Mouse (Mus musculus): Measurements from ENCODE around the gene Uck2.

DNA sequence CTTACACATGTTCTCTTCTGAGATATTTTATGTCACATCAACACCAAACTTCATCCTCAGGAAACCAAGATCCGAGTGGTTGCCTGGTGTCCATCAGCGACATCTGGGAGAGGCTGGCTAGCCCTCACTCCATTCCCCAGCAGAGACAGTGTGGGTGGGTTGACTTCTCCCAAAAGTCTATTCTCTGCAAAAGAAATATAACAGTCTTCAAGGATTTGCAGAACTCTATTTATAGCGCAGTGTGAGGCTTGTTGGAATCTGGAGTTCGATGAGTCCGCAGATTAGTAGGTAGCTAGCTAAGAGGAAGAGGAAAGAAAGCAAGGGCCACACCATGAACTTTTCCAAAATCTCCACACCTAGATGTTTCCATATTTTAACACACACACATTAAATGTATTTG is 2.0 kb upstream of the Uck2 start:
- no peak for TF ChIP-seq EP300 (IDR thresholded peaks at IDR 0.05; ENCODE audit: low read depth in 1 of 2, low read length in 2 of 2)
- no peak for TF ChIP-seq CTCF (IDR thresholded peaks at IDR 0.05 in 2 of 3, conservative IDR thresholded peaks at IDR 0.05 in 1 of 3; ENCODE audit: control insufficient read depth in 1 of 3, insufficient read depth in 1 of 3, low read depth in 2 of 3, low read length in 3 of 3, poor library complexity in 1 of 3, severe bottlenecking in 1 of 3)
- TF ChIP-seq POLR2A (IDR thresholded peaks at IDR 0.05; ENCODE audit: control insufficient read depth in 1 of 2, insufficient read depth in 1 of 2, low read depth in 1 of 2, low read length in 2 of 2, poor library complexity in 1 of 2) = no peak
- no peak for TF ChIP-seq TBP (IDR thresholded peaks at IDR 0.05; ENCODE audit: low read depth, low read length)
- no peak for TF ChIP-seq ELF1 (IDR thresholded peaks at IDR 0.05; ENCODE audit: low read depth, low read length)
- no peak for TF ChIP-seq KAT2A (conservative IDR thresholded peaks at IDR 0.05; ENCODE audit: low read depth, low read length)
- no peak for TF ChIP-seq MYB (IDR thresholded peaks at IDR 0.05; ENCODE audit: low read depth, low read length)
- no peak for TF ChIP-seq POLR2AphosphoS5 (IDR thresholded peaks at IDR 0.05; ENCODE audit: borderline replicate concordance, low read depth, low read length)
- TF ChIP-seq MAFK (IDR thresholded peaks at IDR 0.05; ENCODE audit: borderline replicate concordance, low read depth, low read length) = no peak
- no peak for TF ChIP-seq CHD1 (IDR thresholded peaks at IDR 0.05; ENCODE audit: low read depth, low read length)
- no peak for TF ChIP-seq NRF1 (IDR thresholded peaks at IDR 0.05; ENCODE audit: insufficient read depth, low read depth, low read length, poor library complexity, severe bottlenecking)
- no peak for TF ChIP-seq ZNF384 (IDR thresholded peaks at IDR 0.05; ENCODE audit: low read depth, low read length)
- TF ChIP-seq UBTF (IDR thresholded peaks at IDR 0.05; ENCODE audit: borderline replicate concordance, insufficient read depth, low read depth, low read length) = no peak
